Mouse (Mus musculus) layer of hippocampus, postnatal 25 days (tissue): ENCODE results near the gene H6pd. TPM values are rescaled to one million over a fixed set of nuclear protein-coding genes. Genes with fewer than 3 reads are reported as not detected.

Experiments used
- DNase-seq, 2 experiments: peaks; one replicate each; pipeline ENCODE4 v3.0.0; 2022; ENCODE audit warnings: mixed read lengths in 2 of 2, low spot score in 1 of 2; ENCODE audit errors: extremely low spot score in 1 of 2
- total RNA-seq, 2 experiments: library from RNA; stranded (reverse); gene quantifications; 2 replicates each; pipeline ENCODE4 v1.2.3; 2021

H6pd gene
- total RNA-seq, 2 experiments from 2014 or later: 8.8 to 9.1 TPM

- no peak for DNase-seq
Observed at GRCm38 (mm10) chr4:149952201-149952600, 56.6 kb downstream of the H6pd start.

GRCm38 (mm10) chr4:149951201-149951600, 57.6 kb downstream of the H6pd start:
- DNase-seq: no peak

GRCm38 (mm10) chr4:149949691-149950090, 59.1 kb downstream of the H6pd start:
- no peak for DNase-seq

- DNase-seq: no peak
Observed at GRCm38 (mm10) chr4:149948119-149948518, 60.7 kb downstream of the H6pd start.

GRCm38 (mm10) chr4:149947396-149947795, 61.4 kb downstream of the H6pd start:
- no peak for DNase-seq

GRCm38 (mm10) chr4:149945194-149945593, 63.6 kb downstream of the H6pd start:
- DNase-seq: no peak

GRCm38 (mm10) chr4:149944214-149944613, 64.6 kb downstream of the H6pd start:
- no peak for DNase-seq

GRCm38 (mm10) chr4:149942831-149943741, 65.7 kb downstream of the H6pd start:
- no peak for DNase-seq

- DNase-seq: no peak
Observed at GRCm38 (mm10) chr4:149941067-149941755, 67.6 kb downstream of the H6pd start.

GRCm38 (mm10) chr4:149938701-149939100, 70.1 kb downstream of the H6pd start:
- no peak for DNase-seq

GRCm38 (mm10) chr4:149936921-149937320, 71.9 kb downstream of the H6pd start:
- DNase-seq: no peak

- no peak for DNase-seq
Observed at GRCm38 (mm10) chr4:149935470-149935869, 73.4 kb downstream of the H6pd start.

- DNase-seq: no peak
Observed at GRCm38 (mm10) chr4:149933519-149934245, 75.1 kb downstream of the H6pd start.

GRCm38 (mm10) chr4:149933025-149933424, 75.8 kb downstream of the H6pd start:
- DNase-seq: no peak

- DNase-seq: no peak
Observed at GRCm38 (mm10) chr4:149932108-149932815, 76.6 kb downstream of the H6pd start.

GRCm38 (mm10) chr4:149930755-149931154, 78.1 kb downstream of the H6pd start:
- no peak for DNase-seq
